Mouse (Mus musculus): ENCODE measurements around the gene Mfsd6. TPM values are rescaled to one million over a fixed set of nuclear protein-coding genes. Genes with fewer than 3 reads are reported as not detected.

Mfsd6 gene
- polyA plus RNA-seq, 1 experiment from 2014 or later = 2.7 TPM

DNA sequence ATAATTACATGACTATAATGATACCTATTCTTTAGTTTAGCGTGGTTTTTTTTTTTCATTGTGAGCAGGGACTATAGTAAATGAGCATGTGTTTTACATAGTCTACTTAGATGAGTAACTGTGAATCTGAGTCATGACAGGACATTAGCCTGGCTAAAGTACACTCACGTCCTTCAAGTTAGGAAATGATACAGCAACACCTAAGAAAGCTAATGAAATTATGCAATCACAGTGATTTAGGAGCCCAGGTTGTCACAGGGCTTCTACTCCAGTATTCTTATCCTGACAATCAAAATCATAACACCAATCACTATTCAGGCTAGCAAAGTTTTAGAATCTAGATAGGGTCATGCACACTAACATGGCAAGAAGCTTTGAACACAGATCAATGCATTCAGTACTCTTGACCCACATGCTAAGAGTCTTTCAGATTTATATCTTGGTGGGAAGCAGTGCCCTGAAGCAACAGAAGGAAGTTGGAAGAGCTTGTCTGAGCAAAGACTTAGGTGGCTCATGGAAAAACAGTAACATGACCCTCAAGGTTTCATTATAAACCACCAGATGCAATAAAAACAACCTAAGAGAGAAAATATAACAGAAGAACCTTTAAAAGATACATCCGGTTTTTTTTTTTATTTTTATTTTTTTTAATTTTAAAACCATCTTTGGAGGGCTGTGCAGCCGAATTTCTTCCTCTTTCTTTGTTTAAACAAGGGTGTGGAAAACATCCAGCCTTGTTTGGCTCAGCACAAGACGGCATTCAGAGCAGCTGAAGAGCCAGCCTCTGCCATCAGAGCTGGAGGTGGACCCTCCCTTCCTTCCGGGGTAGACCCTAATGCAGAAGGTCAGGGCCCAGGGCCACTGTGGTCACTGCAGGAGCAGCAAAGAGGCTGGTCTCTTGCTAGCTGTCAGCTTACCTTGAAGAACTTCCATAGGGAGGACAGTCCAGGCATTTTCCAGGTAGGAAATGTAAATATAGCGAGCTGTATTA, 51.4 kb downstream of the Mfsd6 start:
- Histone ChIP-seq H3K4me2 (replicated peaks; ENCODE audit: low read depth, low read length) (no peak overlapping the region), H3K27me3 (ENCODE audit: insufficient read depth, low read length) (no peaks in the 10 kb centered on the region), H3K9me3 (ENCODE audit: low read length) (no peaks in the 10 kb centered on the region), H3K36me3 (ENCODE audit: insufficient read depth, low read length) (no peaks in the 10 kb centered on the region), H3K27ac (ENCODE audit: low read length) (0 out of 2 replicates have a peak overlapping the region, but pooled peaks have one; percentile 51), H3K9ac (replicated peaks; ENCODE audit: low read length) (no peak overlapping the region), H3K4me3 (ENCODE audit: low read length) (no peak overlapping the region), H3K4me1 (ENCODE audit: insufficient read depth, low read length) (peaks cover 11% of the 10 kb centered on the region)
- 42% methylated on average over 7 of the region's 7 CpGs for WGBS
- ATAC-seq (ENCODE audit: low FRiP score, low TSS enrichment) = peak; percentile 49

DNA sequence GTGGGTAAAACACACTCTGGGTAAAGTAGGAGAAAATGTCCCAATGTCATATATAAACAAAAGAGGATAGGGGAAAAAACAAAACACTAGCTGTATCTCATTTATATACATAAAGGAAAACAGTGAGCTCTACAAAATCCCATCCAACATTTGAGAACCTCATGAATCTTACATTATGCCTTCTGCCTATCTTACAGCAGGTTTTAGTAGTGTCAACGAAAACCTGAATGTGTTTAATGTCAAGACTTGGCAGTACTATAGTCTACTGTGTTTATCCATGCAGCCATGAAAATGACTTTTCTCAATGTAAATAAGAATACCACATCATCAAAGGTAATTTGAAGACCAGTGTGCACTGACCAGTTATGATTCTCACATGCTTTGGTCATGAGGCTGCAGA, 57.3 kb downstream of the Mfsd6 start:
- H3K9ac ChIP-seq (replicated peaks; ENCODE audit: low read length) = no peak overlapping the region
- no peaks in the 10 kb centered on the region for H3K27me3 ChIP-seq (ENCODE audit: insufficient read depth, low read length)
- 86% methylated on average over 1 of the region's 1 CpGs for WGBS
- no peaks in the 10 kb centered on the region for H3K9me3 ChIP-seq (ENCODE audit: low read length)
- no peak overlapping the region for H3K4me2 ChIP-seq (replicated peaks; ENCODE audit: low read depth, low read length)
- no peaks in the 10 kb centered on the region for H3K4me1 ChIP-seq (ENCODE audit: insufficient read depth, low read length)
- no peak overlapping the region for H3K27ac ChIP-seq (ENCODE audit: low read length)
- no peak for ATAC-seq (ENCODE audit: low FRiP score, low TSS enrichment)
- H3K4me3 ChIP-seq (ENCODE audit: low read length) = no peak overlapping the region
- H3K36me3 ChIP-seq (ENCODE audit: insufficient read depth, low read length) = no peaks in the 10 kb centered on the region

DNA sequence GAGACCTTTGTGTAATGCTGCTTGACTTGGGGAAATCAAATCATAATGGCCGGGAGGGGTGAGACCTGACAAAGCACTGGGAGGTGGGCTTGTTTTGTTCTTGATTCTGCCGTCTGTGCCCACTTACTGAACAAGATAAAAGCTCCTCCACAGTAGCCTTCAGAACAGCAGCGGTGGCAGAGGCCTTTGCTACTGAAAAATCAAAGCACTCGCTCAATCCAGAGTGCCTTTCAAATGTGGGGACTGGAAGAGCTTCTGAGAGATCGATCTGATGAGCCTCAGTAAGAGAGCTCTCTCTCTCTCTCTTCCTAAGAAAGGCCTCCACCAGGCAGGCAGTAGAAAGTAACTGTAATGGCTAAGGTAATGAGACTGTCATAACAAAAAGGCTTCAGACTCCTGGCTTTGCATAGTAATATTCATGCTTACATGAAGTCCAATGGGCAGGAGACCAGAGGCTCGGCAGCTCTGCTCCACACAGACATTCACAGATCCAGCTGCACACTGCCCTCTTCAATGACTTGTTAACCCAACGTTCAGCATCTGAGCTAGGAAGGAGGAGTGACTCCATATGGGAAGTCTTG, 58.4 kb downstream of the Mfsd6 start:
- Histone ChIP-seq H3K36me3 (ENCODE audit: insufficient read depth, low read length) (no peaks in the 10 kb centered on the region), H3K9ac (replicated peaks; ENCODE audit: low read length) (no peak overlapping the region), H3K4me2 (replicated peaks; ENCODE audit: low read depth, low read length) (no peak overlapping the region), H3K9me3 (ENCODE audit: low read length) (0 out of 2 replicates have a peak, but pooled peaks cover 2% of the 10 kb centered on the region), H3K27me3 (ENCODE audit: insufficient read depth, low read length) (no peaks in the 10 kb centered on the region), H3K4me3 (ENCODE audit: low read length) (no peak overlapping the region), H3K4me1 (ENCODE audit: insufficient read depth, low read length) (no peaks in the 10 kb centered on the region), H3K27ac (ENCODE audit: low read length) (no peak overlapping the region)
- WGBS = 57% methylated on average over 7 of the region's 7 CpGs
- ATAC-seq (ENCODE audit: low FRiP score, low TSS enrichment) = no peak

- Histone ChIP-seq H3K9ac (replicated peaks; ENCODE audit: low read length) (no peak overlapping the region), H3K9me3 (ENCODE audit: low read length) (0 out of 2 replicates have a peak, but pooled peaks cover 4% of the 10 kb centered on the region), H3K4me3 (ENCODE audit: low read length) (no peak overlapping the region), H3K4me2 (replicated peaks; ENCODE audit: low read depth, low read length) (no peak overlapping the region), H3K27ac (ENCODE audit: low read length) (no peak overlapping the region), H3K27me3 (ENCODE audit: insufficient read depth, low read length) (no peaks in the 10 kb centered on the region), H3K36me3 (ENCODE audit: insufficient read depth, low read length) (no peaks in the 10 kb centered on the region), H3K4me1 (ENCODE audit: insufficient read depth, low read length) (peaks cover 7% of the 10 kb centered on the region; the same call in 1 of the 2 replicates)
- ATAC-seq (ENCODE audit: low FRiP score, low TSS enrichment) = no peak
- WGBS = 90% methylated on average over 7 of the region's 7 CpGs
Observed at GRCm38 (mm10) chr1:52663228-52663627, 64.0 kb downstream of the Mfsd6 start.

DNA sequence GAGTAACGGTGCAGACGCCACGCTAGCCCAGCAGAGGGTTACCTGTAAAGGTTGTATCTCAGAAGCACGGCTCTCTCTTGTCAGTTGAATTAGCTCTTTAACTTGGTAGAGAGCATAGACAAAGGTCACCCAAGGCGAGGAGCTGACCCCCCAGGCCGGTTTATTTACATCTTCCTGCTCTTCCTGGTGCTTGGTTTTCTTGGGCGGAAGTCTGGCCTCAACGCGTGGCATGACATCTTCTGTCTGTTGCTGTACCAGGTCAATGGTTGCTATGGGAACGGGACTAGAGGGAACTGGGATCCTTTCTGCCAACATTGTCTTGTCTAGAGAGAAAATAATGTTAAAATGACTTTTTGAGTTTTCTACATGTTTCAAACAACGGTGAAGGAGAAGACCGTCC, 66.5 kb downstream of the Mfsd6 start:
- no peaks in the 10 kb centered on the region for H3K27me3 ChIP-seq (ENCODE audit: insufficient read depth, low read length)
- peaks cover 7% of the 10 kb centered on the region; the same call in 1 of the 2 replicates for H3K4me1 ChIP-seq (ENCODE audit: insufficient read depth, low read length)
- 72% methylated on average over 12 of the region's 12 CpGs for WGBS
- H3K4me3 ChIP-seq (ENCODE audit: low read length) = no peak overlapping the region
- 0 out of 2 replicates have a peak, but pooled peaks cover 4% of the 10 kb centered on the region for H3K9me3 ChIP-seq (ENCODE audit: low read length)
- no peak for ATAC-seq (ENCODE audit: low FRiP score, low TSS enrichment)
- H3K27ac ChIP-seq (ENCODE audit: low read length) = peak overlapping the region; percentile 56; the same call in 1 of the 2 replicates
- no peak overlapping the region for H3K4me2 ChIP-seq (replicated peaks; ENCODE audit: low read depth, low read length)
- H3K9ac ChIP-seq (replicated peaks; ENCODE audit: low read length) = no peak overlapping the region
- H3K36me3 ChIP-seq (ENCODE audit: insufficient read depth, low read length) = no peaks in the 10 kb centered on the region

GRCm38 (mm10) chr1:52660278-52660677, 67.0 kb downstream of the Mfsd6 start:
- Histone ChIP-seq H3K4me2 (replicated peaks; ENCODE audit: low read depth, low read length) (no peak overlapping the region), H3K4me1 (ENCODE audit: insufficient read depth, low read length) (peaks cover 7% of the 10 kb centered on the region; the same call in 1 of the 2 replicates), H3K27ac (ENCODE audit: low read length) (peak overlapping the region; percentile 56; the same call in 1 of the 2 replicates), H3K36me3 (ENCODE audit: insufficient read depth, low read length) (no peaks in the 10 kb centered on the region), H3K9me3 (ENCODE audit: low read length) (0 out of 2 replicates have a peak, but pooled peaks cover 4% of the 10 kb centered on the region), H3K27me3 (ENCODE audit: insufficient read depth, low read length) (no peaks in the 10 kb centered on the region), H3K9ac (replicated peaks; ENCODE audit: low read length) (no peak overlapping the region), H3K4me3 (ENCODE audit: low read length) (no peak overlapping the region)
- ATAC-seq (ENCODE audit: low FRiP score, low TSS enrichment) = peak; percentile 67; the same call in 1 of the 2 replicates
- 44% methylated on average over 2 of the region's 2 CpGs for WGBS

- no peak for ATAC-seq (ENCODE audit: low FRiP score, low TSS enrichment)
- Histone ChIP-seq H3K27ac (ENCODE audit: low read length) (no peak overlapping the region), H3K4me3 (ENCODE audit: low read length) (no peak overlapping the region), H3K9ac (replicated peaks; ENCODE audit: low read length) (no peak overlapping the region), H3K4me1 (ENCODE audit: insufficient read depth, low read length) (peaks cover 7% of the 10 kb centered on the region; the same call in 1 of the 2 replicates), H3K9me3 (ENCODE audit: low read length) (no peaks in the 10 kb centered on the region), H3K36me3 (ENCODE audit: insufficient read depth, low read length) (no peaks in the 10 kb centered on the region), H3K27me3 (ENCODE audit: insufficient read depth, low read length) (no peaks in the 10 kb centered on the region), H3K4me2 (replicated peaks; ENCODE audit: low read depth, low read length) (no peak overlapping the region)
- WGBS = 87% methylated on average over 7 of the region's 7 CpGs
Observed at GRCm38 (mm10) chr1:52658160-52658559, 69.1 kb downstream of the Mfsd6 start.

- Histone ChIP-seq H3K4me2 (replicated peaks; ENCODE audit: low read depth, low read length) (no peak overlapping the region), H3K27me3 (ENCODE audit: insufficient read depth, low read length) (no peaks in the 10 kb centered on the region), H3K36me3 (ENCODE audit: insufficient read depth, low read length) (peaks cover 3% of the 10 kb centered on the region; the same call in 1 of the 2 replicates), H3K9ac (replicated peaks; ENCODE audit: low read length) (no peak overlapping the region), H3K27ac (ENCODE audit: low read length) (no peak overlapping the region), H3K9me3 (ENCODE audit: low read length) (no peaks in the 10 kb centered on the region), H3K4me1 (ENCODE audit: insufficient read depth, low read length) (no peaks in the 10 kb centered on the region), H3K4me3 (ENCODE audit: low read length) (no peak overlapping the region)
- WGBS = 80% methylated on average over 4 of the region's 4 CpGs
- no peak for ATAC-seq (ENCODE audit: low FRiP score, low TSS enrichment)
Observed at GRCm38 (mm10) chr1:52655153-52655552, 72.1 kb downstream of the Mfsd6 start.

- H3K36me3 ChIP-seq (ENCODE audit: insufficient read depth, low read length) = peaks cover 16% of the 10 kb centered on the region
- no peaks in the 10 kb centered on the region for H3K9me3 ChIP-seq (ENCODE audit: low read length)
- no peaks in the 10 kb centered on the region for H3K27me3 ChIP-seq (ENCODE audit: insufficient read depth, low read length)
- no peaks in the 10 kb centered on the region for H3K4me1 ChIP-seq (ENCODE audit: insufficient read depth, low read length)
- ATAC-seq (ENCODE audit: low FRiP score, low TSS enrichment) = no peak
- H3K4me3 ChIP-seq (ENCODE audit: low read length) = no peak overlapping the region
- WGBS = 79% methylated on average over 1 of the region's 1 CpGs
- no peak overlapping the region for H3K4me2 ChIP-seq (replicated peaks; ENCODE audit: low read depth, low read length)
- H3K27ac ChIP-seq (ENCODE audit: low read length) = no peak overlapping the region
- no peak overlapping the region for H3K9ac ChIP-seq (replicated peaks; ENCODE audit: low read length)
Observed at GRCm38 (mm10) chr1:52653366-52653765, 73.9 kb downstream of the Mfsd6 start.

All from kidney, embryonic 16.5 days (tissue).